Mouse (Mus musculus) v-Abl transformed pro-B cells (cell line): ENCODE results near the gene Bloc1s1.

ENCODE experiments used
- in situ Hi-C, 2 experiments: fragments of 400-800 bp; cut with MboI; formaldehyde crosslinking; loops; one replicate each; pipeline ENCODE4 v1.15.1; 2025; ENCODE audit not compliant: unreplicated experiment in 2 of 2

Bloc1s1 gene

DNA sequence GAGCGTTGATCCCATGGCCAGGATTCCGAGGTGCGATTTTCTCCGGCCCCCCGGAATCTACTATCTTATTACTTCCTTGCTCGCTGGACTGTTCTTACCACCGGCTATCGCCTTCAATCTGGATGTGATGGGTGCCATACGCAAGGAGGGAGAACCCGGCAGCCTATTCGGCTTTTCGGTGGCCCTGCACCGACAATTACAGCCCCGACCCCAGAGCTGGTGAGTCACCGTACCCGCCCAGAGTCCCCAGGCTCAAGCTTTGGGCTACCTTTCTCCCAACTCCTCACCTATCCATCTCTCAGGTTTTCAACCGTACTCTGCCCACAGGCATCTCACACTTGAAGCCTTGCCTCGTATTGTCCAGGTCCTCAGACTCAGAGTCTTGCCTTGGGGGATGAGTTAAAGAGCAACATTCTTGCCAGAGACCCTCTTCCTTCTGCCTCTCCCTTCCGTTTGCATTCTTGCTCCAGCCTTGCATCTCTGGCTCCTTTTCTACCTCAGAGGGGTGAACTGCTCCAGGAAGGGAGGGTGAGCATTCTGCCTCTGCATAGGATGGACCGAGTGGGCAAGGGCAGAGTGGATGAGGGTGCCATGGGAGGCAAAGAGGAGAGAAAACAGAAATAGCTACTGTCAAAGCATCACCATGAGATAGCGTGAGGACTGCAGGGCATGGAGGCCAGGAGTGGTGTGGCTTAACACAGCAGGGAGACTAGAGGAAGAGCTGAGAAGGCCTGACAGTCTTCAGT, 10.3 kb upstream of the Bloc1s1 start:
- in situ Hi-C loops, result no loop called here

DNA sequence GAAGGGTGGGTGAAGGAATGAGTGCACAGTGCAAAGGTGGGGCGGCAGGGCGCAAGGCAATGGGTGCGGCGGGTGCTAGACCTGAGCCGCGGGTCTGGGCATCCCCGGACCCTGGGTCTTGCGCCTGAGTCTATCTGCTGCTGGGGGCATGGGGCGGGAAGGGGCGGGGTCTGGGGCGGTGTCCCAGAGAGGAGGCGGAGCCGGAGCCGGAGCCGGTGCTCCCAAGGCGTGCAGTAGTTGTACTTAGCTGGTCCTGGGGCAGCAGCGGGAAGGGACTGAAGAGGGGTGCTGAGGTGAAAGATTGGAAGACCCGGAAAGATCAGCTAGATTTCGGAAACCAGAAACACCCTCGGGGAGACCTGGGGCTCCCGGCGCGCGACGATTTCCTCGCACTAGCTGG, 9.7 kb upstream of the Bloc1s1 start, which contains the start of gene Itga7:
Gene Itga7, plus strand, starts transcription at position 245 of the 400 bp plus-strand sequence.
- in situ Hi-C loops, result no loop called here

DNA sequence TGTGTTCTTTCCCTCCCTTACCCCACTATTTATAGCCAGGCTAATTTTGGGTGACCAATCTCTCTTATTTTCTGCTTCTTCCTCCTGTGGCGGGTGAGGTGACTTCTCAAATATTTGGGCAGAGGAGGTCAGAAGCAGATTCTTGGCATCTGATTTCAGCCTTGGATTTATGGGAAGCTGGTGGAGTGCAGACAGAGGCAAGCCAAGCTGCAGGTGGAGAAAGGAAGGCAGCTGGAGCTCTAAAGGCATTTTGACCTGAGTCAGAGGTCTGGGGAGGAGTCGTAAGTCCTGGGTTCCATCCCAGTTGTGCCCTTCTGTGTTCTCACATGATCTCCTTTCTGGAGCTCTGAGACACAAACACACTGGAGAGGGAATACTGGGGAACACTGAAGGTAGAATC, 7.6 kb upstream of the Bloc1s1 start:
- in situ Hi-C loops, result no loop called here

DNA sequence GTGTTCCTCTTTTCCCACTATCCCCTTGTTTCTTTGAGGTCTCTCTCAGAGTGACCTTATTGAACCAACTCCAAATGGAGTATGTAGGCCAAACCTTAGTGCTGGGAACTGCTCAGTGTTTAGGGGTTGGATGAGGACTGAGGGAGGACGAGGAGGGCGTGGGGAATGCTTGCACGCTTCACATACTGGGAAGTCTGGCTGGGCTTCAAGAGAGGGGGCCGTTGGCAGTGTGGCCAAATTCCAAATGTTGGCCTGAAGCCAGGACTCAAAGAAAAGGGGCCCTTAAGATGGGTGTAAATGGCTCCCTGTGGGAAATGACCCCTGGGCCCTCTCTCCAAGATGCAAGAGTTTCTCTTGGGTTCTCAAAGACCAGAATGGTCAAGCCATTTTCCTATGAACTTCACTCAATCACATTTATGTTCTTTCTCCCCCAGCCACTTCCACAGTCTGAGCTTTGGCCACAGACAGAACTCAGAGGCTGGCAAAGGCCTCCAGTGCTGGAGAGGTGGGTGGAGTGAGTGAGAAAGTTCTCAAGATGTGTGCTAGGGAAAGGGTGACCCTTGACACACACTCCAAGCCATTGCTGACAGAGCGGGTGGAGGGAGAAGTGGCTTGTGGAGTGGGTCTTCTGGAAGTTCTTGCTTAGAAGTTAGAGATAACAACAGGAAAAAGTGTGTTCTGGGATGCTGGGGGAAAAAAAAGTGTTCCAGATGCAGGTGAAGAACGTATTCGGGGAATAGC, 6.0 kb upstream of the Bloc1s1 start:
- in situ Hi-C loops, result no loop called here

DNA sequence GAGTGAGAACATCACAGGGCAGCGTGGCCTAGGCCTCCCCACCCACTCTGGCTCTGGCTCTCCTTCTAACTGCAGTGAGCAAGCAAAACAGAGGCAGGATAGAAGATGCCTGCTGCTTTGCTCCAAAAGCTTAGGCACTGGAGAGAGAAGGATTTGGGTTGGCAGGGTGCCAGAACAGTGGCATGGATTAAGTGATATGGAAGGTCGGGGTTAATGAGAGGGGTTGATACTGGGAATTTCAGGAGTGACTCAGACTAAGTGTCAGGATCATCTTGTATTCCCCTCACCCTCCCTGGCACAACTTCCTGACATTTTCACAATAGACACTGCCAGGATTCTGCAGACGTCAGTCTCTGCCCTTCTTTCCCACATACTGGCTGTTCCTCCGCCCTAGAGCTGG, 4.5 kb upstream of the Bloc1s1 start:
- in situ Hi-C loops, result no loop called here

DNA sequence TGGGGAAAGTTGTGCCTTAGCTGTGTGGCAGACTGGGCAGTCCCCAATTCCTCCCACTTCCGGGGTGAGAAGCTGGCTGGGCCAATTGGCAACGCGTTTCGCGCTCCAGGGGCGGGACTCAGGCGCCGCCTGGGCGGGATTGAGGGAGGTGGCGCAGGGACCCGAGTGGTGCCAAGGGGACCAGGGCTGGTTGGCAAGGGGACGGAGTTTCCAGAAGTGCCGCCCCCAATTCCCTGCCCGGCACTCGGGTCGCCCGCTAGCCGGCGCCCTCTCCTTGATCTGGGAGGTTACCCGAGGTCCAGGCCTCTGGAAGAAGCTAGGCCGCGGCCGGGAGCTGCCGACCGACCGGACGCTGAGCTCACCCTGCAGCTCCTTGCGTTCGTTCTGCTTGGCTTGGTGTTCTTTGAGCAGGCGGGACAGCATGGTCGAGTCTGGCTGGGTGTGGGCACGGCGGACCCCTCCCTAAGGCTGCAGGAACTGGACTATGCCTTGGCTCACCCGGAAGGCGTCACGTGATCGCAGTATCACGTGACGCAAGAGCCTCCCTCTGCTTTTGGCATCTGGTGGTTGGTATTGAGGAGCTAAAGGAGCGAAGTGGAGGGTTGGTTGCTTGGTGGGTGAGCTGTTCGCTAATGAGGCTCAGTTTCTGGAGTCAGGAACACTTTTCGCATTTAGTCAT, 683 bp downstream of the Bloc1s1 start:
- in situ Hi-C loops, result no loop called here

DNA sequence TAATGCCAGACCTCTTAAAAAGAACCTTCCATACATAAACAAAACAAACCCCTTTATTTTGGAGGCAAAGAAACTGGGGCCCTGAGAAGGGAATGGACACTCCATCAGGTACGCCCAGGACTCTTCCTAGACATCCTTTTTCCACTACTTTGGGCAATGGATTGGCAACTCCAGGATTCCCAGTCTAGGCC, 1.1 kb downstream of the Bloc1s1 start, which contains the start of gene Rdh5:
Gene Rdh5, minus strand, starts transcription at position 67 of the 191 bp plus-strand sequence.
- in situ Hi-C loops, result no loop called here

DNA sequence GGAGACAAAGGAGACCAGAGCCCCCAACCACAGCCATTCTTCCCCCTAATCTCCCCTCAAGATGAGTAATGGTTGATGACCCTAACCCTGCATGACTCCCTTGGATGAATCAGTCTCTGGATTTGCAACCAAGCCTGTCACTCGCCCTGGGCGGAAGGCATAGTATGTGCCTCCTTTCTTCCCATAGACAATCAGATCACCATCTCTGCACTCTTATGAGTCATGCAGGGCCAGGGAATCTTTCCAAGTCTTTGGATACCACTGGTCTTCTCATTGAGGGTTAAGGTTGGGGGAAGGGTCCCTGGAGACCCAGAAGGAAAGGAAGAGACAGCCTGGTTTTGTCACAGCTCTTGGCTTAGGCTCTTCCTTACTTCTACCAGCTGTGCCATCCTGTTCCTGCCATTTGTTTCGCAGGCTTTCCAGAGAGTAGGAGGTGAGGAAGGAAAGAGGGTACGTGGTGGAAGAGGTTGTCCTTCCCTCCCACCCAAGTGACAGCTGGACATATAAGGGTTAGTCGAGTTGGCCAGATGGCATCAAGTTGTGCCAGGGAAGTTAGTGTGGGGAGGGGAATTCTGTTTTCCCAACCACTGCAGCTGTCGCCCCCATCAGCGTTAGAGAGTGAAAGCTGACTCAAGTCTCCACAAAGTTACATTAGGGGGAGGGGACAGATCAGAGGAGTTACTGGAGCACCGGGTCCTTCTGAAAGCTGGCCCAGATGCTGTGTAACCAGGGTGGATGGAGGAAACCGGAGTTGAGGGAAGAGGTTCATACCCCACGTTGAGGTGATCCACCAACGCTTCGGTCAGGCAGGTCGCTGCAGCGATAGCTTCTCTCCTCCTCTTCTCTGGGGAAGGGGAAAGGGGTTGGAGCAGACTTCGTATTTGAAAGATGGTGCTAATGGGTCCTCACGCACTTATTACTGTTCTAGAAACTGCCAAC, 1.7 kb downstream of the Bloc1s1 start:
- in situ Hi-C loops, result no loop called here

DNA sequence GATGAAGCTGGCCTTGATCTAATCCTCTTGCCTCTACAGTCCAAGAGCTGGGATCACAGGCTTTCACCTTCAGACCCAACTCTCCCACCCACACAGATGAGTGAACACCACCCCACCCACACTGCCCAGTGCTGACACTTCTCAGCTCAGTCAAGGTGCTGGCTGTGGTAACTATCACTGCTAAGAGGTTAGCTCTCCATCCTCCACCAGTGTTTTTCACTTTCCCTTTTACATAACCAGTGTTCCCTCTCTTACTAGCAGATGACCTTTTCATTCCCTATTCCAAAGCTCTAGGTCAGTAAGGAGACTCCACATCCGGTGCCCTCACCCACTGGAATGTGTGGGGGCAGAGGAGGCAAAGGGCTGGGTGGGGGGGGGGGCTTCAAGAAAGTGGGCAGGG, 2.6 kb downstream of the Bloc1s1 start:
- in situ Hi-C loops, result no loop called here

DNA sequence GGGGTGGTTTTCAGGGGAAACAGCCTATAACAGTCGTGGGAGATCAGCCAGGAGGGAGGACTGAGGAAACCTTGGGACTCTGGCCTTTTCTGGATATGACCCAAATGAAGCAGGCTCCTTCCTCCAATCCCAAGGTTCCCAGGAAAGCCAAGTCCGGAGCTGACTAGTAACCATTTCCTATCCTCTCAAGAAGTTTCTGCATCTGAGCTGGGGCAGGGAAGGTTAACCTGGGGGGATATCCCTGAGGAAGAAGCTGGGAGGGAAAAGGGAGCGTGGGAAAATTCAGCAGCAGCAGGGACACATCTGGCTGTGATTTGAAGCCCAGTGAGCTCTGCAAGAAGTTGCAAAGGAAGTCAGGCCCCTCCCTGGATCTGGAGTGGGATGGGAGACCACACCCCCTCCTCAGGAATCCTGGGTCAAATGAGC, 3.1 kb downstream of the Bloc1s1 start:
- in situ Hi-C loops, result no loop called here

DNA sequence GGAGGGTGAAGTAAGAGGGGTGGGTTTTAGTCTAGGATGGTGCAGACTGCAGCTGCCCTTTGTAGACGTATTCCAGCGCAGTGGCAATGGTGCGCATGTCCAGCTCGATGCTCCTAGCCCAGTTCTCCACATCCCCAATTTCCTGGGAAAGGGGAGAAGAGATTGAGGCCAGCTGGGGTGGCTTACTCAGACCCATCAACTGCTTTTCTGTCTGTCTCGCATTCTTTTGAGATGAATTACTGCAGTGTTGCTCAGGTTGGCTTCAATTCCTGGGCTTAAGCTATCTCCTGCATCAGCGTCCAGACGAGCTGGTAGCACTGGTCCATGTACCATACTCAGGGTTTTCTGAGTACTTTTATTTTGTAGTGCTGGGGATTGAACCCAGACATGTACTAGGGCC, 3.9 kb downstream of the Bloc1s1 start:
- in situ Hi-C loops, result no loop called here

DNA sequence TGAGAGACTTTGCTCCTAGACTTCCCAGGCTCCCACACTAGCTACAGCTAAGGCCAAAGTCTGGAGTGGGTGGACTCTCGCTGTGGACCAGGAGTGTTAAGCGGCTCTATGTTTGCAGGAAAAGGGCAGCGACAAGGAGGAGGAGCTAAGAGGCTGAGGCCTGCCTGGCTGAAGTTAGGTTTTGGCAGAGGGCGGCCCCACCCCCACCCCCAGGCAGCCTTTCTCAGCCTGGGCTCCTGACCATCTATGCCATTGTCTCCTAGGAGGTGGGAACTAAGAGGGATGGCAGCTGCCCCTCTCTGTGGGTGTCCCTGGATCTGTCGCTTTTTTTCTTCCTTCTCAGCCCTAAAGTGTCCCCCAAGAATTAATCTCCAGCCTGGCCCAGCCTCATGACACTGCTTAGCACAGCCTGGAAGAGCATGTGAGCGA, 4.6 kb downstream of the Bloc1s1 start:
- in situ Hi-C loops, result no loop called here

DNA sequence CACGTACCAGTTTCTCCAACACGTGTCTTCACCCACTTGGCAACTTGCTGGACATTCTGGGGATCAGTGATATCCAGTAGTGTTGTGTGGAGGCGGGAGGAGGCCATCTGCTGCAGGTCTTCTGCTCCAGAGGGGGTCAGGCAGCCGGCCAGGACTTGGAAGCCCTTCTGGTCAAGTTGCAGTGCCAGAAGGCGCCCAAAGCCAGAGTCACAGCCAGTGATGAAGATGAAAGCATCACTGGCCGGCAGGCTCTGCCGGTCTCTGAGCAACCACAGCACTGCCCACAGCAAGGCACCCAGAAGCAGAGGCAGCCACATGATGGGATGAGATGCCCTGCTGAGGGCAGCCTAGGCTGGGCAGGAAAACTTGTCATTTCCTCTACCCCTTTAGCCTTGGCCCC, 5.6 kb downstream of the Bloc1s1 start:
- in situ Hi-C loops, result no loop called here

DNA sequence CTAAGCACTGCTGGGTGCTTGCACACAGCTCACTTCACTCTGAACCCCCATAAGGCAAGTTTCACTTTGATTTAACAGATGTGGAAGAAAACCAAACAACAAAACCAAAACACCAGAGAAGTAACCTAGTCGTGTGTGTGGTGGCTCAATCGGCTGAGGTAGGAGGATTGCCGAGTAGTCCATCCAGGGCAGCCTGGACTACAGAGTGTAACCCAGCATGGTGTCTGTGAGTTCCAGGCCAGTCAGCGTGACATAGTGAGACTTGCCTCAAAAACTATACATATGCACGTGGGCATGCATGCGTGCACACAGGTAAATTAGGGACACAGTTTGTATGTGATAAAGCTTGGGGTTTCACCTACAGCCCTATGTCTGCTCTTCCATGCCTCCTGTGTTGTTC, 6.4 kb downstream of the Bloc1s1 start:
- in situ Hi-C loops, result no loop called here

DNA sequence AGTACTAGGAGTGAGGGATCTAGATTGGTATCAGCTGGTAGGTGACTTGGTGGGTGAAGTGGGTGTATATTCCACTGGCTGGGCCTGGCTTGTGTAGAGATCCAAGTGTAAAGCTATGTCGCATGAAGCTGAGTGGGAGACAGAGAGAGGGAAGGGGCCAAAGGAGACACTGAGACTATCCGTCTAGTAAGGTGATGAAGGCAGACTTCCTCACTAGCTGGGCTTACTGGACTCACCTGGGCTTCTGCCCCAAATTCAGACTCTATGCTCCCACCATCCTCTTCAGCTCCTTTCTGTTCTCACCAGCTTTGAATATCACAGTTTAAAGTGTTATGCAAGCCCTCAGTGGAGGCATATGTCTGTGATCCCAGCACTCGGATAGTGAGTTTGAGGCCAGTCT, 7.2 kb downstream of the Bloc1s1 start:
- in situ Hi-C loops, result no loop called here

DNA sequence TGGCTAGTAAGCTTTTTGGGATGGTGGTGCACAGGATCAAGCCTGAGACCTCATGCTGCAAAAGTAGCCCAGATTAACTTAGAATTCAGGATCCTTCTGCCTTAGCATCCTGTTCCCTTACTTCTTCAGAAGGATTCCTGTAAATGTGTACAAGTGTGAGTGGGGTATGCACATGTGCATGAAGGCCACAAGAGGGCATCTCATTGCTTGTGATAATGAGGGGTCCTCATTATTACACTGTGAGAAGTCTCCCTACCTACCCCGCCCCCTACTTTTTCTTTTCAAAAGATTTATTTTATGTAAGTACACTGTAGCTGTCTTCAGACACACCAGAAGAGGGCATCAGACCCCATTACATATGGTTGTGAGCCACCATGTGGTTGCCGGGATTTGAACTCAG, 8.3 kb downstream of the Bloc1s1 start:
- in situ Hi-C loops, result no loop called here

DNA sequence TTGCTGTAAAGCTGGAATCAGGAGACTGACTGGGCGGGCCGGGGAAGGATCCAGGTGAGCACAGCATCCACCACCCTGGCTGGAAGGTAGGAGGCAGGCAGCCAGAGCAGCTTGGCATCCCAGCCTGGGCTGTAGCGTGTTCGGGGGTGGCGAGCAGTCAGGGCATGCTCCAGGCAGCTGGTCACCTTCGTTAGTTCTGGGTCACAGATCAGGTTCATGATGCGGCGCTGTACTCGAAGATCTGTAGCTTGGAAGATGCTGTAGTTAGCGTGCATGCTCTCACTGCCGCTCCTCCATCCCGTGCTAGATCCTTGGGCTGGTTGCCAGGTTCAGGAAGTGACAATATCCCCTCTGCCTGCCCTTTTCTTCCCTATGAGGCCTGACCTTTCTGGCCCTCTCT, 10.1 kb downstream of the Bloc1s1 start:
- in situ Hi-C loops, result no loop called here

DNA sequence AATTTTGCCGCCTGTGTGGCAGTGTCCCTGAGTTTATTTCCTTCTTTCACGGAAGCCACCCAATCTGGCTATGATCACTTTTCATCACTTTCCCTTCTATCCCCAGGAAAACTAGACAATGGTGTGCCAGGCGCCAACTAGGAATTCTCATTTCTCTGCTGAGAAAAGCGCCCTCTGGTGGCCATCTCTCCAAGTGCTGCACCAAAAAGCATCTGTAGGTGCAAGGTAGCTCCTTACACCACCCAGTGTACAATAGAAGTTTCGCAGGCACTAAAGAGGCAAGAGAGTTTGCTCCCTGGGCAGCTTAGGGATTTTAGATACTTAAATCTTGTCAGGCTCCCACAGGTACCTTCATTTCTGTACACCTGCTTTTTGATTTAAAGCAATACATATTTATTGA, 10.6 kb downstream of the Bloc1s1 start:
- in situ Hi-C loops, result no loop called here

DNA sequence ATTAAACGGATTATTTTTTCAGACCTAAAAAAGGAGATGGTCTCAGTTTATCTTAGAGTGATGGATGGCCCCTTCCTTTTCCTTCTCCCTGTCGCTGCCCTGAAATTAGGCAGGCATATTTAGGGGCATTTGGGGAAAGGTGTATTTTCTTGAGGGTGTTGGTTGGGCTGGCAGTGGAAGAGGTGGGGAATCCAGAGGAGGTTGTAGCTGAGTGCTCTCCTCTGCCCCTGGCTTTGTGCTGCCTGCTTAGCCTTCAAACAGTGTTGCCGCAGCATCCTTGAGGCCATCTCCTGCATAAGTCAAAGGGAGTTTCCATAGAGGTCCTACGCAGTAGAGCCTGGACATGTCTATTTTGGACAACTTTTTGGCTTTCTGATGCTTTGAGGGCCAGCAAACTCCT, 11.0 kb downstream of the Bloc1s1 start:
- in situ Hi-C loops, result no loop called here

DNA sequence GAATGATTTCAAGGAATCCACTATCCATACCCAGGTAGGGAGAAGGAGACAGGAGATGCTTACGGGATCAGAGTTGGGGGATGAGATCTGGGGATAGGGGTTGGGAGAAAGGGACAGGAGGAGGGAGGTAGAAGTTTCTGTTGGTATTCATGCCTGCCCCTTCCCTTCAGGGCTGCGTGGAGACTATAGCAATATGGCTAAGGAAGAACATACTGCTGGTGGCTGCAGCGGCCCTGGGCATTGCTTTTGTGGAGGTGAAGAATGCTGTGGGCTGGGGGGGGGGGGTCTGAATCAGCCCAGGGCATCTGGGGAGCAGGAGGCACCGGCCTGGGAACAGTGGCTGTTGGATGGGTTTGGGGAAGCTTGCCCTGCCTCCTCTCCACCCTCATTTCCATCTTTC, 11.6 kb downstream of the Bloc1s1 start:
- in situ Hi-C loops, result no loop called here

DNA sequence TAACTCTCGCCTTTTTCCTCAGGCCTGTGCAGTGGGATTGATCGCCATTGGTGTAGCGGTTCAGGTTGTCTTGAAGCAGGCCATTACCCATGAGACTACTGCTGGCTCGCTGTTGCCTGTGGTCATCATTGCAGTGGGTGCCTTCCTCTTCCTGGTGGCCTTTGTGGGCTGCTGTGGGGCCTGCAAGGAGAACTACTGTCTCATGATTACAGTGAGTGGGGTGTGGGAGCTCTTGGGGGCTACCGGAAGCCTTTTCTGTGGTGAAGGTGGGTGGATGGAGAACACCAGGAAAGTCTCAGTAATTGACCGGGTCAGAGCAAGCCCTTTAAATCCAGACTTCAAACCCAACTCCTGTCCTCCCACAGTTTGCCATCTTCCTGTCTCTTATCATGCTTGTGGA, 12.4 kb downstream of the Bloc1s1 start:
- in situ Hi-C loops, result no loop called here
